Mouse (Mus musculus) frontal cortex, postnatal 36 days (tissue): ENCODE data around the gene Traip.

ENCODE experiments used
- DNase-seq, 2 experiments: peaks; one replicate each; pipeline ENCODE4 v3.0.0; 2022; ENCODE audit warnings: low spot score in 2 of 2

Traip gene

GRCm38 (mm10) chr9:107934146-107934545, 15.8 kb upstream of the Traip start:
- peak in 1 of 2 experiments; percentile 70 for DNase-seq

GRCm38 (mm10) chr9:107935374-107935773, 14.6 kb upstream of the Traip start, which contains the start of gene Camkv:
Gene Camkv, plus strand, starts transcription at chr9:107935674.
- no peak for DNase-seq

DNA sequence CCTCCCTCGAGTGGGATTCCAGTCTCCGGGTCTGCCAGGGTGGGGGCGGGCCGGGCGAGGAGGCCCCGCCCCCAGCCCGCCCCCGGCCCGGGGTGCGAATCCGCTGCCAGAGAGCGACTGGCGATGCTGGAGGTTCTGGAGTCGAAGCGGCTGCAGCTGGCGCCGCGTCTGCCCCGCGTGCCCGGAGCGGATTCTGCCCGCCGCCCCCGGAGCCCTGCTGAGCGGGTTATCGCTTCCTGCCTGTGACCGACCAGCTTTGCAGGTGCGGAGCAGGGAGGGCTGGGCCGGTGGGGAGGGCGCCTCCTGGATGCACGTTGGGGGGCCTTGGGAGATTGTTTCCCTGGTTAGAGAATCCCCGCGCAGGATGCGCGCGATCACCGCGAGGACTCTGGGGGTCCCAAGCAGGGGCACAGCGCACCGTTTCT, 14.1 kb upstream of the Traip start:
- DNase-seq = peak in 1 of 2 experiments; percentile 67

- peak in 1 of 2 experiments; percentile 70 for DNase-seq
Measured at GRCm38 (mm10) chr9:107936215-107936822, 13.6 kb upstream of the Traip start.

DNA sequence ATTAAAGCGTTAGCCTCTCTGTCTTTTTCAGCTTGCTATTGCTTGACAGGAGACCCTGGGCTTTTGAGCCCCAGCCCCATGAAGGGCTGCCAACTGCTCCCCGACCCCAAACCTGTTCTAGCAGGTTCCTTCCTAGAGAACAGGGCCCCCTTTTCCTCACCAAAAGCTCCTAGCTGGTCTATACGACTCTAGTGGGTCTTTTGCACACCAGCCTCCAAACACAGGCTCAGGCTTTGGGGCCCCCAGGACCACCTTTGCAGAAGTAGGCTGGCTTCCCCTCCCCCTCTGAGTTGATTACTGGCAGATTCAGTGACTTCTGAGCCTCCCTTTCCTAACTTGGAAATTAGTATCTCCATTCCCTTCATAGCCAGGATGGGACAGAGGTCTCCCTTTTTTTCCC, 13.1 kb upstream of the Traip start:
- no peak for DNase-seq

GRCm38 (mm10) chr9:107947241-107948194, 2.4 kb upstream of the Traip start:
- DNase-seq = no peak

- DNase-seq = no peak
Measured at GRCm38 (mm10) chr9:107949184-107949921, 583 bp upstream of the Traip start.

DNA sequence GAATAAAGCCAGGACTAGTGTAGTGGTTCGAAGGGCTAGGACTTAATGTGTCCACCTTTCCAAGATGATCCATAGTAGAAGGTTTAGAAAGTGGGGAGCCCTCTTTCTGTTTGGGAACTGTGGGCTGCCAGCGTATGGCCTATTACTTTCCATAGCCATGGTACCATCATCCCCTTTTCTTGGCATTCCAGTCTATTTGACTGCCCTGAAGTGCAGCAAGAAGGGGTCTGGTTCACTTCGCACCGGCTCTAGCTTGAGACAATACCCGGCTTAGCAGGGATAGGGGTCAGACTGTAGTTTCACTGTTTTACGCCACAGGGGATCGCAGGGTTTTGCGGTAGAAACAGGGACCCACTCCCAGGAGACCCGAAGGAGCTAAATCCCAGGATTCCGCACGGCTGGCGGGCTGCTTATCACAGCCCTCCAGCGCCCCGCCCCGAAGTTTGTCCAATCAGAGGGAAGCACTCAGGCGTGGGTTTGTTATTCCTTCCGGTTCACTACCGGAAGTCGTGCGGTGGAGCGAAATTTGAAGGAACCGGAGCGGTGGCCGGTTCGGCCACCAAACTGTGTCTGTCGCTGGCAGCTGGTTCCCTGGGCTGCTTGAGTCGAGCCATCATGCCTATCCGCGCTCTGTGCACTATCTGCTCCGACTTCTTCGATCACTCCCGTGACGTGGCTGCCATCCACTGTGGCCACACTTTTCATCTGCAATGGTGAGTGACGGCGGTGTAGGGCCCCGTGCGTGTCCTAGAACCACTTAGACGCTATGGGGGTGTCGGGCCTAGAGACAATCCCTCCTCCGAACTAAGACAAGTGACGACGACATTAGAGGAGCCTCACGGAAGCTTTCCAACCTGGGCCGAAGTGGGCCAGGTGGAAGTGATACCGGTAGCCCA, 772 bp downstream of the Traip start:
- DNase-seq = peak; percentile 87 to 93

DNA sequence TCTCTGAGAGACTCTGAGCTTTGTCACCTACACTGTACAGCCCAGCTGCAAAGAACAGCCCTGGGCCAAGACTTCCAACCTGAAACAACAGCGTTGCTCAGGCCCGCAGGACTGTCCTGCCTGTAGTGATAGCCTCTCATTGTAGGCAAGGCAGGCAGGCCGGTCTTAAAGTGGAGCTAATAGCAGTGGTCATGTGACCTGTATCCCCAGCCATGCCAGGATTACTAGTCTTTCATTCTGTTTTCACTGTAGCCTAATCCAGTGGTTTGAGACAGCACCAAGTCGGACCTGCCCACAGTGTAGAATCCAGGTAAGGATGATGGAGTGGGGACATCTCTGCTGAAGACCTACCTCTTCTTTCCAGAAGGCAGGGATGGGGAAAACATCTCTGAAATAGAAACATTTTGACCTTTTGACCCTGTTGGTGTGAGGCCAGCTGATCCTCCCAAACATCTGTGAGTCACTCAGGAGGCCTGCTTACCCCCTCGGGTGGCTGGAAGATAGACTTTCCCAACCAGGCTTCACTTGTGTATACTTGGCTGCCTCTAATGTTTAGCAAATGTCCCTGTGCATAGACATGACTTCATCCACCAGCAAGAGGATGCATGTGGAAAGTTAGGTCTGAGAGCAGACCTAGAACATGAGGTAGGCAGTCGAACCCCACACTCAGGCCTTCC, 5.8 kb downstream of the Traip start:
- no peak for DNase-seq

DNA sequence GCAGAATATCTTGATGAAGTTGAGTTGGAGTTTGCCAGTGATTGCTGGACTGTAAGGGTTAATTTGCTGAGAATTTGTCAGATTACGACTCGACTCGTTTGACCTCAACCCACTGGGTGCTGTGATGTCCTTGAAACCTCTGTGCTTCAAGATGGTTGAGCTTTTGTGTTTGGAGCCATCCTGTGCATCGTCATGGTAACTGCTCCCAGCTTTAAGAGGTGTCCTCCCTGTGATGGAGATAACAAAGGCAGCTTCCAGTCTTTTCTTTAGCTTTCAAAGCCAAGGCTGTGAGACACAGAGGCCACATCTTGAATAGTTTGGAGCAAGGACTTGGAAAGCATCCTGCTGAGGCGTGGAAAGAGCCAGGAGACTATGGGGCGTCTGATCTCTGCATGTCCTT, 7.2 kb downstream of the Traip start:
- no peak for DNase-seq

- DNase-seq = no peak
Measured at GRCm38 (mm10) chr9:107959896-107960295, 10.0 kb downstream of the Traip start.

- no peak for DNase-seq
Measured at GRCm38 (mm10) chr9:107960928-107961327, 11.0 kb downstream of the Traip start.

DNA sequence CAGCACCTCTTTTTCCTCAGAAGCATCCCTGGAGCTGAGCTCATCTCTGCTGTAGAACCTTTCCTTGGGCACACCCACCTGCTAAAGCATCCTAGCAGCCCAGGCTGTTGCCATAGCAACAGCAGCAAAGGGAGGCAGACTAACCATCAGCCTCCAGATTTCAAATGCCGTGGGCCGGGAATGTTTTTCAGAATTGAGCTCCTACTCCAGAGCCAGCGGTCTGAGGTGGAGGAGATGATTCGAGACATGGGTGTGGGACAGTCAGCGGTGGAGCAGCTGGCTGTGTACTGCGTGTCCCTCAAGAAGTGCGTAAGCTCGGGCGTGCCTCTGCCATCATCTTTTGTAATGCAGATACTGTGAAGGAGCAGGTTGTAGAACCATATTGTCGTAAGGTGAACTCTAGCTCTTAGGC, 11.4 kb downstream of the Traip start:
- peak; percentile 81 to 90 for DNase-seq

- DNase-seq = peak; percentile 72 to 80
Measured at GRCm38 (mm10) chr9:107961881-107962280, 11.9 kb downstream of the Traip start.

DNA sequence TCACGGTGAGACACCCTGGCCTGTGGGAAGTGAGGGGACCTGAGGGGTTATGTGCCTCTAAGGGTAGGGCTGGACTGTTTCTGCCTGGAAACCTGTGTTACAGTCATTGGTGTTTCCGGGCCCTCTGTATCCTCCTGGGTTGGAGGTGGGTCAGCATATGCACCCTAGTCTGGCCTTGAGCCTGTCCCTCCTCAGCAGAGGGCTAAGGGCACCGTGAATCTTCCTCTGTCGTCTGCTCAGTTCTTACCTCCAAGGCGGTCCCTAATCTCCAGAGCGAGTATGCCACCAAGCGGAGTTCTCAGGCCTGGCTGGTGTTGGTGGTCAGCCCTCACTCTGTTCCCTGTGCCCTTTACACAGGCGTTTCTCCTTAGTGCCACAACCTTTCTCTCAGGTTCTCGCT, 13.0 kb downstream of the Traip start:
- no peak for DNase-seq

DNA sequence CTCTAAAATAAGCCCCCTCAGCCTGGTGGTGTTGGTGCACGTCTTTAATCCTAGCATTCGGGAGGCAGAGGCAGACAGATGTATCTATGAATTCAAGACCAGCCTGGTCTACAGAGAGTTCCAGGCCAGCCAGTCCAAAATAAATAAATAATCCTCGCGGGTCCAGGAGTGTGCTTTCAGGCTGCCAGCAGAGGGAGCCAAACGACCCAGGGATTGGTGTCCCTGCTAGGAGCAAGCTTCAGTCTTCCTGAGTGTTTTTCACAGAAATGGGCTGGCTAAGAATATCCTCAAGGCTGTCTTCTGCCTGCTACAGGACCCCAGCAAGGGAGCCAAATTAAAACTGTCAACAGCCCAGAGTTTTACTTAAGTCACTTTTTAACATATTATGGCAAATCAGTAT, 13.8 kb downstream of the Traip start:
- DNase-seq = peak in 1 of 2 experiments; percentile 78

GRCm38 (mm10) chr9:107964681-107965080, 14.7 kb downstream of the Traip start:
- no peak for DNase-seq

GRCm38 (mm10) chr9:107966676-107967075, 16.7 kb downstream of the Traip start:
- no peak for DNase-seq

- DNase-seq = no peak
Measured at GRCm38 (mm10) chr9:107967437-107967836, 17.5 kb downstream of the Traip start.

- no peak for DNase-seq
Measured at GRCm38 (mm10) chr9:107968531-107968930, 18.6 kb downstream of the Traip start.

DNA sequence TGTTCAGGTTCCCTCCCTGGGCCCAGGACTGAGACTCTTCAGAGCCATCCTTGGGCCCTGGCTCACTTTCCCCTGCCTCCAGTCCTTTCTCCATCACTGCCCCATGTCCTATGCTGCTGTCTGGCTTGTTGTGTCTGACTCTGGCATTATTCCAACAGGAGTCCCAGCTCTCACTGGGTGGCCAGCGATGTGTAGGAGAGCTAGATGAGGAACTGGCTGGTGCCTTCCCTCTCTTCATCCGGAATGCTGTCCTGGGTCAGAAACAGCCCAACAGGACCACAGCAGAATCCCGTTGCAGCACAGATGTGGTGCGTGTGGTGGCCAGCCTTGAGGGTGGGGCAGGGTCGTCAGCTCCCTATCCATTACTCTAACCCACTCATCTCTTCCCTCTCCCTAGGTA, 20.4 kb downstream of the Traip start:
- DNase-seq = no peak
